Mouse (Mus musculus): ENCODE measurements around the gene Ctrb1. TPM values are rescaled to one million over a fixed set of nuclear protein-coding genes. Genes with fewer than 3 reads are reported as not detected.

Gene Ctrb1
- polyA plus RNA-seq (2015; fragmentation: Nextera tagmentation; extraction: Ambion mirVana): not detected in 2 replicates

GRCm38 (mm10) chr8:111690960-111691445 is at the start of gene Ctrb1:
Gene Ctrb1 (minus strand): TSS chr8:111691010.
- no peak for ATAC-seq
- Histone ChIP-seq H3K27me3 (replicated peaks; ENCODE audit: control insufficient read depth, insufficient read depth, low read length) (no peaks in the 10 kb centered on the region), H3K4me2 (ENCODE audit: low read length) (no peak within 1 kb of the TSS), H3K4me3 (ENCODE audit: low read length) (no peak within 1 kb of the TSS), H3K4me1 (ENCODE audit: control insufficient read depth, insufficient read depth, low read depth, low read length) (no peaks in the 10 kb centered on the region), H3K36me3 (ENCODE audit: control insufficient read depth, insufficient read depth, low read length) (no peaks in the 10 kb centered on the region), H3K9me3 (ENCODE audit: control insufficient read depth, low read length) (no peaks in the 10 kb centered on the region), H3K27ac (ENCODE audit: low read depth, low read length) (no peak within 1 kb of the TSS), H3K9ac (ENCODE audit: low read depth, low read length) (no peak within 1 kb of the TSS)
- WGBS: 91% methylated on average over 2 of the region's 2 CpGs

- 74% methylated on average over 7 of the region's 7 CpGs for WGBS
- H3K4me1 ChIP-seq (ENCODE audit: control insufficient read depth, insufficient read depth, low read depth, low read length): peaks cover 75% of the 10 kb centered on the region
- peak overlapping the region; percentile 11; the same call in 1 of the 2 replicates for H3K9ac ChIP-seq (ENCODE audit: low read depth, low read length)
- no peaks in the 10 kb centered on the region for H3K9me3 ChIP-seq (ENCODE audit: control insufficient read depth, low read length)
- no peak overlapping the region for H3K4me2 ChIP-seq (ENCODE audit: low read length)
- no peak overlapping the region for H3K4me3 ChIP-seq (ENCODE audit: low read length)
- no peaks in the 10 kb centered on the region for H3K27me3 ChIP-seq (replicated peaks; ENCODE audit: control insufficient read depth, insufficient read depth, low read length)
- ATAC-seq: no peak
- H3K27ac ChIP-seq (ENCODE audit: low read depth, low read length): no peak overlapping the region
- H3K36me3 ChIP-seq (ENCODE audit: control insufficient read depth, insufficient read depth, low read length): no peaks in the 10 kb centered on the region
These were observed 49.5 kb upstream of the Ctrb1 start for GRCm38 (mm10) chr8:111740301-111740711.

- H3K4me2 ChIP-seq (ENCODE audit: low read length): peak overlapping the region; percentile 5; the same call in 1 of the 2 replicates
- no peaks in the 10 kb centered on the region for H3K27me3 ChIP-seq (replicated peaks; ENCODE audit: control insufficient read depth, insufficient read depth, low read length)
- 46% methylated on average over 7 of the region's 7 CpGs for WGBS
- H3K27ac ChIP-seq (ENCODE audit: low read depth, low read length): no peak overlapping the region
- H3K4me3 ChIP-seq (ENCODE audit: low read length): no peak overlapping the region
- H3K9me3 ChIP-seq (ENCODE audit: control insufficient read depth, low read length): no peaks in the 10 kb centered on the region
- no peak for ATAC-seq
- peak overlapping the region; percentile 5; the same call in 1 of the 2 replicates for H3K9ac ChIP-seq (ENCODE audit: low read depth, low read length)
- no peaks in the 10 kb centered on the region for H3K36me3 ChIP-seq (ENCODE audit: control insufficient read depth, insufficient read depth, low read length)
- peaks cover 75% of the 10 kb centered on the region for H3K4me1 ChIP-seq (ENCODE audit: control insufficient read depth, insufficient read depth, low read depth, low read length)
These were observed 48.8 kb upstream of the Ctrb1 start for GRCm38 (mm10) chr8:111739604-111740003.

GRCm38 (mm10) chr8:111738867-111739266 is 48.1 kb upstream of the Ctrb1 start:
- Histone ChIP-seq H3K27ac (ENCODE audit: low read depth, low read length) (peak overlapping the region; percentile 25; the same call in 1 of the 2 replicates), H3K4me1 (ENCODE audit: control insufficient read depth, insufficient read depth, low read depth, low read length) (peaks cover 75% of the 10 kb centered on the region), H3K4me2 (ENCODE audit: low read length) (no peak overlapping the region), H3K4me3 (ENCODE audit: low read length) (no peak overlapping the region), H3K27me3 (replicated peaks; ENCODE audit: control insufficient read depth, insufficient read depth, low read length) (no peaks in the 10 kb centered on the region), H3K36me3 (ENCODE audit: control insufficient read depth, insufficient read depth, low read length) (no peaks in the 10 kb centered on the region), H3K9me3 (ENCODE audit: control insufficient read depth, low read length) (no peaks in the 10 kb centered on the region), H3K9ac (ENCODE audit: low read depth, low read length) (peak overlapping the region; percentile 23; the same call in 1 of the 2 replicates)
- 51% methylated on average over 6 of the region's 6 CpGs for WGBS
- ATAC-seq: no peak

GRCm38 (mm10) chr8:111736321-111736720 is 45.5 kb upstream of the Ctrb1 start:
- H3K36me3 ChIP-seq (ENCODE audit: control insufficient read depth, insufficient read depth, low read length): no peaks in the 10 kb centered on the region
- H3K27me3 ChIP-seq (replicated peaks; ENCODE audit: control insufficient read depth, insufficient read depth, low read length): no peaks in the 10 kb centered on the region
- H3K9me3 ChIP-seq (ENCODE audit: control insufficient read depth, low read length): no peaks in the 10 kb centered on the region
- ATAC-seq: peak; percentile 6; the same call in 1 of the 2 replicates
- H3K4me2 ChIP-seq (ENCODE audit: low read length): no peak overlapping the region
- H3K4me1 ChIP-seq (ENCODE audit: control insufficient read depth, insufficient read depth, low read depth, low read length): peaks cover 78% of the 10 kb centered on the region
- peak overlapping the region; percentile 51 for H3K27ac ChIP-seq (ENCODE audit: low read depth, low read length)
- 23% methylated on average over 7 of the region's 7 CpGs for WGBS
- H3K9ac ChIP-seq (ENCODE audit: low read depth, low read length): no peak overlapping the region
- H3K4me3 ChIP-seq (ENCODE audit: low read length): no peak overlapping the region

- H3K4me2 ChIP-seq (ENCODE audit: low read length): no peak overlapping the region
- no peak overlapping the region for H3K9ac ChIP-seq (ENCODE audit: low read depth, low read length)
- H3K27me3 ChIP-seq (replicated peaks; ENCODE audit: control insufficient read depth, insufficient read depth, low read length): no peaks in the 10 kb centered on the region
- H3K9me3 ChIP-seq (ENCODE audit: control insufficient read depth, low read length): no peaks in the 10 kb centered on the region
- H3K4me1 ChIP-seq (ENCODE audit: control insufficient read depth, insufficient read depth, low read depth, low read length): peaks cover 78% of the 10 kb centered on the region
- H3K27ac ChIP-seq (ENCODE audit: low read depth, low read length): peak overlapping the region; percentile 51; the same call in 1 of the 2 replicates
- no peak overlapping the region for H3K4me3 ChIP-seq (ENCODE audit: low read length)
- ATAC-seq: no peak
- WGBS: 68% methylated on average over 4 of the region's 4 CpGs
- no peaks in the 10 kb centered on the region for H3K36me3 ChIP-seq (ENCODE audit: control insufficient read depth, insufficient read depth, low read length)
These were observed 45.0 kb upstream of the Ctrb1 start for GRCm38 (mm10) chr8:111735791-111736190.

GRCm38 (mm10) chr8:111735335-111735761 is 44.5 kb upstream of the Ctrb1 start:
- no peaks in the 10 kb centered on the region for H3K36me3 ChIP-seq (ENCODE audit: control insufficient read depth, insufficient read depth, low read length)
- peaks cover 78% of the 10 kb centered on the region for H3K4me1 ChIP-seq (ENCODE audit: control insufficient read depth, insufficient read depth, low read depth, low read length)
- no peak overlapping the region for H3K4me2 ChIP-seq (ENCODE audit: low read length)
- no peaks in the 10 kb centered on the region for H3K9me3 ChIP-seq (ENCODE audit: control insufficient read depth, low read length)
- H3K4me3 ChIP-seq (ENCODE audit: low read length): no peak overlapping the region
- H3K9ac ChIP-seq (ENCODE audit: low read depth, low read length): no peak overlapping the region
- H3K27ac ChIP-seq (ENCODE audit: low read depth, low read length): no peak overlapping the region
- 65% methylated on average over 8 of the region's 8 CpGs for WGBS
- no peaks in the 10 kb centered on the region for H3K27me3 ChIP-seq (replicated peaks; ENCODE audit: control insufficient read depth, insufficient read depth, low read length)
- ATAC-seq: no peak

GRCm38 (mm10) chr8:111734244-111734960 is 43.6 kb upstream of the Ctrb1 start:
- no peak overlapping the region for H3K4me2 ChIP-seq (ENCODE audit: low read length)
- no peak for ATAC-seq
- H3K27ac ChIP-seq (ENCODE audit: low read depth, low read length): peak overlapping the region; percentile 55
- WGBS: 53% methylated on average over 6 of the region's 6 CpGs
- peaks cover 77% of the 10 kb centered on the region for H3K4me1 ChIP-seq (ENCODE audit: control insufficient read depth, insufficient read depth, low read depth, low read length)
- H3K27me3 ChIP-seq (replicated peaks; ENCODE audit: control insufficient read depth, insufficient read depth, low read length): no peaks in the 10 kb centered on the region
- H3K4me3 ChIP-seq (ENCODE audit: low read length): no peak overlapping the region
- H3K9ac ChIP-seq (ENCODE audit: low read depth, low read length): no peak overlapping the region; the same call in 1 of the 2 replicates
- H3K36me3 ChIP-seq (ENCODE audit: control insufficient read depth, insufficient read depth, low read length): no peaks in the 10 kb centered on the region
- no peaks in the 10 kb centered on the region for H3K9me3 ChIP-seq (ENCODE audit: control insufficient read depth, low read length)

GRCm38 (mm10) chr8:111733581-111734243 is 42.9 kb upstream of the Ctrb1 start:
- ATAC-seq: no peak
- H3K9me3 ChIP-seq (ENCODE audit: control insufficient read depth, low read length): no peaks in the 10 kb centered on the region
- no peaks in the 10 kb centered on the region for H3K36me3 ChIP-seq (ENCODE audit: control insufficient read depth, insufficient read depth, low read length)
- H3K4me3 ChIP-seq (ENCODE audit: low read length): no peak overlapping the region
- H3K27me3 ChIP-seq (replicated peaks; ENCODE audit: control insufficient read depth, insufficient read depth, low read length): no peaks in the 10 kb centered on the region
- H3K9ac ChIP-seq (ENCODE audit: low read depth, low read length): peak overlapping the region; percentile 0; the same call in 1 of the 2 replicates
- H3K4me2 ChIP-seq (ENCODE audit: low read length): no peak overlapping the region
- H3K4me1 ChIP-seq (ENCODE audit: control insufficient read depth, insufficient read depth, low read depth, low read length): peaks cover 76% of the 10 kb centered on the region
- no peak overlapping the region for H3K27ac ChIP-seq (ENCODE audit: low read depth, low read length)
- 14% methylated on average over 5 of the region's 5 CpGs for WGBS
